Mouse (Mus musculus): ENCODE data around the gene Limd2. TPM values are rescaled to one million over a fixed set of nuclear protein-coding genes. Genes with fewer than 3 reads are reported as not detected.
"Not testable (repeated sequence)": the region's sequence is repeated elsewhere in the genome, so short reads cannot be mapped to it uniquely, and the experiment has no call there.

The Limd2 gene
- 12.0 and 18.5 TPM in 2 replicates for total RNA-seq (2014; fragmentation: Nextera tagmentation)
- 4.4 and 5.9 TPM in 2 replicates for total RNA-seq (2017)

GRCm38 (mm10) chr11:106160841-106161721 is at the start of gene Limd2, which contains the start of gene Gm10840:
Gene Limd2 (minus strand): TSS chr11:106160860.
Gene Gm10840 (plus strand): TSS chr11:106160850.
- peak; percentile 4; the same call in 1 of the 2 replicates for ATAC-seq (replicated peaks; ENCODE audit: low FRiP score, low TSS enrichment, poor library complexity, severe bottlenecking)

GRCm38 (mm10) chr11:106202123-106202465 is 41.4 kb upstream of the Limd2 start, which contains the start of gene Strada:
Gene Strada (minus strand): TSS chr11:106202168.
- no peak for ATAC-seq (replicated peaks; ENCODE audit: low FRiP score, low TSS enrichment, poor library complexity, severe bottlenecking)

GRCm38 (mm10) chr11:106201337-106202122 is 40.9 kb upstream of the Limd2 start:
- peak; percentile 85 for ATAC-seq (replicated peaks; ENCODE audit: low FRiP score, low TSS enrichment, poor library complexity, severe bottlenecking)

- 0 out of 2 replicates have a peak, but pooled peaks have one; percentile 15 for ATAC-seq (replicated peaks; ENCODE audit: low FRiP score, low TSS enrichment, poor library complexity, severe bottlenecking)
Observed at GRCm38 (mm10) chr11:106200756-106201155, 40.1 kb upstream of the Limd2 start.

- not testable (repeated sequence) for ATAC-seq (replicated peaks; ENCODE audit: low FRiP score, low TSS enrichment, poor library complexity, severe bottlenecking)
Observed at GRCm38 (mm10) chr11:106199997-106200396, 39.3 kb upstream of the Limd2 start.

GRCm38 (mm10) chr11:106198277-106198676 is 37.6 kb upstream of the Limd2 start:
- ATAC-seq (replicated peaks; ENCODE audit: low FRiP score, low TSS enrichment, poor library complexity, severe bottlenecking): no peak

- no peak for ATAC-seq (replicated peaks; ENCODE audit: low FRiP score, low TSS enrichment, poor library complexity, severe bottlenecking)
Observed at GRCm38 (mm10) chr11:106195341-106195740, 34.7 kb upstream of the Limd2 start.

GRCm38 (mm10) chr11:106194891-106195290 is 34.2 kb upstream of the Limd2 start:
- no peak for ATAC-seq (replicated peaks; ENCODE audit: low FRiP score, low TSS enrichment, poor library complexity, severe bottlenecking)

- ATAC-seq (replicated peaks; ENCODE audit: low FRiP score, low TSS enrichment, poor library complexity, severe bottlenecking): no peak
Observed at GRCm38 (mm10) chr11:106194155-106194541, 33.5 kb upstream of the Limd2 start.

GRCm38 (mm10) chr11:106193371-106194154 is 32.9 kb upstream of the Limd2 start:
- peak; percentile 91 for ATAC-seq (replicated peaks; ENCODE audit: low FRiP score, low TSS enrichment, poor library complexity, severe bottlenecking)

- ATAC-seq (replicated peaks; ENCODE audit: low FRiP score, low TSS enrichment, poor library complexity, severe bottlenecking): peak; percentile 48
Observed at GRCm38 (mm10) chr11:106192657-106193370, 32.2 kb upstream of the Limd2 start.

- 0 out of 2 replicates have a peak, but pooled peaks have one; percentile 16 for ATAC-seq (replicated peaks; ENCODE audit: low FRiP score, low TSS enrichment, poor library complexity, severe bottlenecking)
Observed at GRCm38 (mm10) chr11:106192241-106192640, 31.6 kb upstream of the Limd2 start.

- ATAC-seq (replicated peaks; ENCODE audit: low FRiP score, low TSS enrichment, poor library complexity, severe bottlenecking): no peak
Observed at GRCm38 (mm10) chr11:106191716-106192115, 31.1 kb upstream of the Limd2 start.

GRCm38 (mm10) chr11:106187326-106187725 is 26.7 kb upstream of the Limd2 start:
- ATAC-seq (replicated peaks; ENCODE audit: low FRiP score, low TSS enrichment, poor library complexity, severe bottlenecking): no peak

- ATAC-seq (replicated peaks; ENCODE audit: low FRiP score, low TSS enrichment, poor library complexity, severe bottlenecking): no peak
Observed at GRCm38 (mm10) chr11:106180449-106180801, 19.8 kb upstream of the Limd2 start.

- no peak for ATAC-seq (replicated peaks; ENCODE audit: low FRiP score, low TSS enrichment, poor library complexity, severe bottlenecking)
Observed at GRCm38 (mm10) chr11:106179711-106180448, 19.2 kb upstream of the Limd2 start.

- peak; percentile 92 for ATAC-seq (replicated peaks; ENCODE audit: low FRiP score, low TSS enrichment, poor library complexity, severe bottlenecking)
Observed at GRCm38 (mm10) chr11:106178036-106178782, 17.5 kb upstream of the Limd2 start.

Measured in megakaryocyte-erythroid progenitor cell, adult 5-6 weeks (primary cell).